Mouse (Mus musculus): ENCODE measurements around the gene Ssx2ip. TPM values are rescaled to one million over a fixed set of nuclear protein-coding genes. Genes with fewer than 3 reads are reported as not detected.

The Ssx2ip gene
- polyA plus RNA-seq, 1 experiment from 2014 or later: 41.5 TPM

DNA sequence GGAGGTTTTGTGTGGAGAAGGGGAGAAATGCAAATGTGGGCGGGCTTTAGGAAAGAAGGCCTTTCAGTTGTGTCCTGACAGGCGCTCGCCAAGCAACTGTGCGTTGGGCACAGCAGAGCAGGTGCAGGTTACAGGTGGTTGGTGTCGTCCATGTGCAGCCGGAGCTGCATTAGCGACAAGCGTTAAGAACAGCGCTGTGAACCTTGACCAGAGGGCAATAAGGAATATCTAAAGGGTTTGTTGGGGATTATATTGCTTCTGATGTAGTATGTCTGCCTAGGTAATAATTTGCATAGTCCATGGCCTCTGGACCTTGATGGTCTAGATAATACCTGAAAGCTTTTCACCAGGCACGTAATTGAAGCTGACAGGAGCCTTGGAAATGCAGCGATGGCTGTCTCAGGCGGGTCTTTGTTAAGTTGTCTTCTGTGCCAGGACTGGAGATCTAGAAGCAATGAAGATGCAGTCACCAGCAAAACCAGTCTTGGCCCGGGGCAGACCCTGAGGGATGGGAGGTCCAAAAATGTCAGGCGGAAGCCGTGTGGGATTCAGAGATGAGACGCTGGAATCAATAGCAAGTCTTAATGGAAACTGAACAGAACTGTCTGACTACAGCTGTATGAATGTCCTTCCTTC is 2.8 kb downstream of the Ssx2ip start:
- WGBS: 87% methylated on average over 16 of the region's 16 CpGs
- peak overlapping the region; percentile 97 for H3K4me3 ChIP-seq
- no peak overlapping the region for H3K27ac ChIP-seq
- H3K36me3 ChIP-seq (replicated peaks): peaks cover 25% of the 10 kb centered on the region
- peaks cover 53% of the 10 kb centered on the region for H3K4me1 ChIP-seq
- DNase-seq (ENCODE audit: extremely low spot score, low spot score): no peak
- H3K9me3 ChIP-seq: peaks cover 9% of the 10 kb centered on the region; the same call in 1 of the 2 replicates
- no peaks in the 10 kb centered on the region for H3K27me3 ChIP-seq (ENCODE audit: poor library complexity, severe bottlenecking)

DNA sequence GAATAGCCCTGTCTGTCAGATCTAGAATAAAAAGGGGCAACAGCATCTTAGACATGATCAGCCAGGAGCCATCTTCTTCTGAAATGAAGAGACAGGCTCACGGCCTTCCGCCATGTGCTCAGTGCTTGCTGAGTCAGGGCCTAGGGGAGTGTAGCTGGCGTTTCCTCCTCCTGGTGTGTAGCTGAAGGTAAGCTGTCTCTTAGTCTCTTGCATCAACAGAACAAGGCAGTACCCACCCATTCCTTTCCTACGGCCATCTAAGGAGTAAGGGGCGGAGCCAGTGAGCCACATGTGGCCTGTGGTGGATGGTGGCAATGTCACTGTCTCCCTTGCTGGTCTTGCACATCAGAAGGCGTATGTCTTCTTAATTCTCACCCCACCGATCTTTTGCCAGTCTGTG is 5.7 kb downstream of the Ssx2ip start:
- Histone ChIP-seq H3K9me3 (no peaks in the 10 kb centered on the region), H3K36me3 (replicated peaks) (peaks cover 35% of the 10 kb centered on the region), H3K4me3 (no peak overlapping the region), H3K27ac (no peak overlapping the region; the same call in 1 of the 2 replicates), H3K27me3 (ENCODE audit: poor library complexity, severe bottlenecking) (no peaks in the 10 kb centered on the region), H3K4me1 (peaks cover 42% of the 10 kb centered on the region)
- DNase-seq (ENCODE audit: extremely low spot score, low spot score): no peak
- WGBS: 87% methylated on average over 7 of the region's 7 CpGs

GRCm38 (mm10) chr3:146412008-146412407 is 7.6 kb downstream of the Ssx2ip start:
- Histone ChIP-seq H3K9me3 (no peaks in the 10 kb centered on the region), H3K4me1 (peaks cover 23% of the 10 kb centered on the region), H3K4me3 (no peak overlapping the region), H3K36me3 (replicated peaks) (peaks cover 54% of the 10 kb centered on the region), H3K27me3 (ENCODE audit: poor library complexity, severe bottlenecking) (no peaks in the 10 kb centered on the region), H3K27ac (no peak overlapping the region)
- no peak for DNase-seq (ENCODE audit: extremely low spot score, low spot score)
- WGBS: 96% methylated on average over 2 of the region's 2 CpGs

- H3K9me3 ChIP-seq: no peaks in the 10 kb centered on the region
- H3K36me3 ChIP-seq (replicated peaks): peaks cover 56% of the 10 kb centered on the region
- WGBS: 95% methylated on average over 7 of the region's 7 CpGs
- H3K27me3 ChIP-seq (ENCODE audit: poor library complexity, severe bottlenecking): no peaks in the 10 kb centered on the region
- peaks cover 19% of the 10 kb centered on the region for H3K4me1 ChIP-seq
- no peak for DNase-seq (ENCODE audit: extremely low spot score, low spot score)
- H3K4me3 ChIP-seq: no peak overlapping the region
- H3K27ac ChIP-seq: no peak overlapping the region
Observed at GRCm38 (mm10) chr3:146412480-146412879, 8.0 kb downstream of the Ssx2ip start.

GRCm38 (mm10) chr3:146413016-146413415 is 8.6 kb downstream of the Ssx2ip start:
- no peak for DNase-seq (ENCODE audit: extremely low spot score, low spot score)
- Histone ChIP-seq H3K27me3 (ENCODE audit: poor library complexity, severe bottlenecking) (no peaks in the 10 kb centered on the region), H3K4me3 (no peak overlapping the region), H3K36me3 (replicated peaks) (peaks cover 57% of the 10 kb centered on the region), H3K4me1 (peaks cover 18% of the 10 kb centered on the region), H3K9me3 (no peaks in the 10 kb centered on the region), H3K27ac (no peak overlapping the region)
- 95% methylated on average over 13 of the region's 13 CpGs for WGBS

GRCm38 (mm10) chr3:146413992-146414391 is 9.6 kb downstream of the Ssx2ip start:
- H3K27ac ChIP-seq: no peak overlapping the region
- no peak for DNase-seq (ENCODE audit: extremely low spot score, low spot score)
- no peaks in the 10 kb centered on the region for H3K9me3 ChIP-seq
- peaks cover 18% of the 10 kb centered on the region for H3K4me1 ChIP-seq
- no peak overlapping the region for H3K4me3 ChIP-seq
- peaks cover 59% of the 10 kb centered on the region for H3K36me3 ChIP-seq (replicated peaks)
- H3K27me3 ChIP-seq (ENCODE audit: poor library complexity, severe bottlenecking): no peaks in the 10 kb centered on the region
- WGBS: 89% methylated on average over 4 of the region's 4 CpGs

DNA sequence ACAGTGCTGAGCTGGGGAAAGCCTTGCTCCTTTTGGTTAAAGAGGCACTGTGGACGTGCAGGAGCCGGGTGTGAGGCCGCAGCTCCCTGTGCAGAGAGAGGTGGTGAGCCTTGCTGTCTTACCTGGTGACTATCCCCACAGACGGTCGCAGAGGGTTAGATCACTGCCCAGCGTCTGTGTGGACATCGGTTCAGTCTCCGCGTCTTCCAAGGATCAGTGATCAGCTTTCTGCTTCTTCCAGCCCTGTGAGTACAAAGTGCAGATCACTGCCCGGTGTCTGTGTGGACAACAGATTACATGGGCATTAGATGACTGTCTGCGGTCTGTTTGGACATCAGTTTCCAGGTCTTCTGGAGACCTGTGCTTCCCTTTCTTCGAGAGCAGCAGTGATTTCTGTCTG is 10.1 kb downstream of the Ssx2ip start:
- Histone ChIP-seq H3K27ac (no peak overlapping the region), H3K36me3 (replicated peaks) (peaks cover 60% of the 10 kb centered on the region), H3K4me1 (peaks cover 18% of the 10 kb centered on the region), H3K9me3 (no peaks in the 10 kb centered on the region), H3K27me3 (ENCODE audit: poor library complexity, severe bottlenecking) (no peaks in the 10 kb centered on the region), H3K4me3 (no peak overlapping the region)
- 93% methylated on average over 12 of the region's 12 CpGs for WGBS
- DNase-seq (ENCODE audit: extremely low spot score, low spot score): no peak

- Histone ChIP-seq H3K9me3 (no peaks in the 10 kb centered on the region), H3K36me3 (replicated peaks) (peaks cover 87% of the 10 kb centered on the region), H3K27me3 (ENCODE audit: poor library complexity, severe bottlenecking) (no peaks in the 10 kb centered on the region), H3K27ac (no peak overlapping the region), H3K4me3 (no peak overlapping the region), H3K4me1 (no peaks in the 10 kb centered on the region)
- DNase-seq (ENCODE audit: extremely low spot score, low spot score): no peak
- 94% methylated on average over 8 of the region's 8 CpGs for WGBS
Observed at GRCm38 (mm10) chr3:146417873-146418272, 13.4 kb downstream of the Ssx2ip start.

DNA sequence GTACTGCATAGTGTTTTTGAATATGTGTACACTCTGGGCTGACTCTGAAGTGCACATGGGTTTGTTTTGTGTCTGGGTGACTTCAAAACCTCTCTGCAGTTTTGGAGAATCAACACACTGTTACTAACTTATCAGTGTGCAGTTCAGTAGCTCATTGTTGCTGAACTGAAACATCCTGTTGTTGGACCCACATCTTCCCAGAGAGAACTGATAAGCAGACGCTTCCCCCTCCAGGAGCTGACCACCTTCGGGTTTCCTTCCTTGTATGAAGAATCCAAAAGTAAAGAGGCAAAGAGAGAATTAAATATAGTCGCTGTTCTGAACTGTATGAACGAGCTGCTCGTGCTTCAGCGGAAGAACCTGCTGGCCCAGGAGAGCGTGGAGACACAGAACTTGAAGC is 14.5 kb downstream of the Ssx2ip start:
- 95% methylated on average over 7 of the region's 7 CpGs for WGBS
- no peak for DNase-seq (ENCODE audit: extremely low spot score, low spot score)
- Histone ChIP-seq H3K27me3 (ENCODE audit: poor library complexity, severe bottlenecking) (no peaks in the 10 kb centered on the region), H3K9me3 (no peaks in the 10 kb centered on the region), H3K27ac (no peak overlapping the region), H3K36me3 (replicated peaks) (peaks cover 97% of the 10 kb centered on the region), H3K4me1 (no peaks in the 10 kb centered on the region), H3K4me3 (no peak overlapping the region)

DNA sequence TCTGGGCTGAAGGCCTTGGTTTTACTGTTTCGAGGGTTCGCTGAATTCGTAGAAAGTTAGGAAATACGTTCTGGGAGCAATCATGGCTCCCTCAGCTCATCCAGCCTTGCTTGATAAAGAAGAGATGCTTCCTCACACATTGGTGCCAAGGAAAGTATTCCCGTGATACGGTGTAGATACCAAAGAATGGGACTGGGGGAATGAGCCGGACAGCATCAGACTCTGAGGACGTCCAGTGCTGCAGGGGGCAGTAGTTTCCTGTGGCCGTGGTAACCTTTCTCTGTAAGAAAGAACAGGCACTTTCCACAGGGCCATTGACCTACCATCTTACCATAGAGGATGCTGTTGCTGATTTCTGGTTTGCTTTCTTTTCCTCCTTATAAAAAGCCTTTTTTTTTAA is 15.1 kb downstream of the Ssx2ip start:
- 92% methylated on average over 9 of the region's 9 CpGs for WGBS
- Histone ChIP-seq H3K27ac (no peak overlapping the region), H3K4me3 (no peak overlapping the region), H3K9me3 (no peaks in the 10 kb centered on the region), H3K4me1 (no peaks in the 10 kb centered on the region), H3K27me3 (ENCODE audit: poor library complexity, severe bottlenecking) (no peaks in the 10 kb centered on the region), H3K36me3 (replicated peaks) (peaks cover 97% of the 10 kb centered on the region)
- DNase-seq (ENCODE audit: extremely low spot score, low spot score): no peak

GRCm38 (mm10) chr3:146419992-146420537 is 15.6 kb downstream of the Ssx2ip start:
- Histone ChIP-seq H3K4me1 (no peaks in the 10 kb centered on the region), H3K4me3 (no peak overlapping the region), H3K27ac (no peak overlapping the region), H3K36me3 (replicated peaks) (peaks cover 96% of the 10 kb centered on the region), H3K27me3 (ENCODE audit: poor library complexity, severe bottlenecking) (no peaks in the 10 kb centered on the region), H3K9me3 (no peaks in the 10 kb centered on the region)
- DNase-seq (ENCODE audit: extremely low spot score, low spot score): no peak
- 94% methylated on average over 15 of the region's 15 CpGs for WGBS

GRCm38 (mm10) chr3:146421787-146422186 is 17.3 kb downstream of the Ssx2ip start:
- Histone ChIP-seq H3K4me3 (no peak overlapping the region), H3K9me3 (no peaks in the 10 kb centered on the region), H3K27me3 (ENCODE audit: poor library complexity, severe bottlenecking) (no peaks in the 10 kb centered on the region), H3K36me3 (replicated peaks) (peaks cover 90% of the 10 kb centered on the region), H3K27ac (no peak overlapping the region), H3K4me1 (peaks cover 9% of the 10 kb centered on the region)
- DNase-seq (ENCODE audit: extremely low spot score, low spot score): no peak
- WGBS: 63% methylated on average over 8 of the region's 8 CpGs

GRCm38 (mm10) chr3:146423710-146424109 is 19.3 kb downstream of the Ssx2ip start:
- Histone ChIP-seq H3K4me1 (peaks cover 9% of the 10 kb centered on the region), H3K36me3 (replicated peaks) (peaks cover 90% of the 10 kb centered on the region), H3K4me3 (no peak overlapping the region), H3K27me3 (ENCODE audit: poor library complexity, severe bottlenecking) (no peaks in the 10 kb centered on the region), H3K9me3 (no peaks in the 10 kb centered on the region), H3K27ac (no peak overlapping the region)
- DNase-seq (ENCODE audit: extremely low spot score, low spot score): no peak
- 88% methylated on average over 7 of the region's 7 CpGs for WGBS
